Mouse (Mus musculus) ES-Bruce4 (cell line): ENCODE results near the gene Shroom2.

ENCODE experiments used
- CTCF ChIP-seq: IDR thresholded peaks from one replicate; pipeline ENCODE4 v1.8.1; 2011; ENCODE audit warnings: low read depth, low read length
- EP300 ChIP-seq: IDR thresholded peaks from 2 replicates; pipeline ENCODE4 v1.6.1; 2011; ENCODE audit warnings: low read depth, low read length; ENCODE audit not compliant: insufficient read depth

GRCm38 (mm10) chrX:152708359-152708758 is 60.9 kb downstream of the Shroom2 start:
- TF ChIP-seq CTCF (no peak), EP300 (no peak)
